Mouse (Mus musculus): ENCODE data around the gene Tmem37. TPM values are rescaled to one million over a fixed set of nuclear protein-coding genes. Genes with fewer than 3 reads are reported as not detected.
"Not testable (repeated sequence)": the region's sequence is repeated elsewhere in the genome, so short reads cannot be mapped to it uniquely, and the experiment has no call there.

Tmem37 gene
- polyA plus RNA-seq, 1 experiment: 5.8 TPM

- H3K27ac ChIP-seq (ENCODE audit: control insufficient read depth, insufficient read depth, low read depth, low read length, poor library complexity): peak overlapping the region; percentile 19; the same call in 1 of the 2 replicates
- no peak for TF ChIP-seq POLR2A (IDR thresholded peaks at IDR 0.05; ENCODE audit: borderline replicate concordance, control insufficient read depth, low read depth, low read length)
- TF ChIP-seq CTCF (IDR thresholded peaks at IDR 0.05; ENCODE audit: control insufficient read depth, insufficient read depth, low read length): no peak
- peaks cover 2% of the 10 kb centered on the region; the same call in 1 of the 2 replicates for H3K4me1 ChIP-seq (ENCODE audit: control insufficient read depth, insufficient read depth, low read length)
- 56% methylated on average over 8 of the region's 8 CpGs for WGBS
- no peak overlapping the region for H3K4me3 ChIP-seq (replicated peaks; ENCODE audit: control insufficient read depth, low read depth, low read length)
Observed at GRCm38 (mm10) chr1:120100456-120101226, 26.8 kb upstream of the Tmem37 start.

GRCm38 (mm10) chr1:120099483-120099882 lies 25.6 kb upstream of the Tmem37 start:
- H3K4me3 ChIP-seq (replicated peaks; ENCODE audit: control insufficient read depth, low read depth, low read length): no peak overlapping the region
- TF ChIP-seq POLR2A (IDR thresholded peaks at IDR 0.05; ENCODE audit: borderline replicate concordance, control insufficient read depth, low read depth, low read length) (no peak), CTCF (IDR thresholded peaks at IDR 0.05; ENCODE audit: control insufficient read depth, insufficient read depth, low read length) (no peak)
- WGBS: 15% methylated on average over 6 of the region's 6 CpGs

DNA sequence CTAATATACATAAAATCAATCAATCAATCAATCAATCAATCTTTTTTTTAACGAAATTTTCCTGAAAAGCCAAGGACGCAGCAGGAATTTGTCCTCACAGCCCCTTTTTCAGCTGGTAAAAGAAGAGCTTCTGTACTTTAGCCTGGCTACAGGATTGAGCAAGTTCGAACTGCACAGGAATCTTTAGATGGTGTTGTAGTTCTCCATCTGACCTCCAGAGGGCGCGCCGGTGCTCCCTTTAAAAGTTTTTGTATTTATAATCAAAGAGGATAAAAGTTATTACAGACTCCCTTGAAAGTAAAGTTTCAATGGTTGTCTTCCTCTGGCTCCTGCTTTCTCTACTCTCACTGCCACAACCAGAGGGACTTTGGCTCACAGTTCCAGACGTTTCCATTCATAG lies 24.5 kb upstream of the Tmem37 start:
- Histone ChIP-seq H3K4me3 (replicated peaks; ENCODE audit: control insufficient read depth, low read depth, low read length) (no peak overlapping the region), H3K27ac (ENCODE audit: control insufficient read depth, insufficient read depth, low read depth, low read length, poor library complexity) (no peak overlapping the region), H3K4me1 (ENCODE audit: control insufficient read depth, insufficient read depth, low read length) (peaks cover 2% of the 10 kb centered on the region; the same call in 1 of the 2 replicates)
- 10% methylated on average over 7 of the region's 7 CpGs for WGBS
- TF ChIP-seq POLR2A (IDR thresholded peaks at IDR 0.05; ENCODE audit: borderline replicate concordance, control insufficient read depth, low read depth, low read length) (no peak), CTCF (IDR thresholded peaks at IDR 0.05; ENCODE audit: control insufficient read depth, insufficient read depth, low read length) (peak; percentile 68)

More at GRCm38 (mm10) chr1:120099483-120099882, 25.6 kb upstream of the Tmem37 start:
- peaks cover 2% of the 10 kb centered on the region; the same call in 1 of the 2 replicates for H3K4me1 ChIP-seq (ENCODE audit: control insufficient read depth, insufficient read depth, low read length)
- peak overlapping the region; percentile 65 for H3K27ac ChIP-seq (ENCODE audit: control insufficient read depth, insufficient read depth, low read depth, low read length, poor library complexity)

GRCm38 (mm10) chr1:120094920-120095319 lies 21.0 kb upstream of the Tmem37 start:
- no peaks in the 10 kb centered on the region; the same call in none of the 2 replicates for H3K4me1 ChIP-seq (ENCODE audit: control insufficient read depth, insufficient read depth, low read length)
- no peak overlapping the region for H3K4me3 ChIP-seq (replicated peaks; ENCODE audit: control insufficient read depth, low read depth, low read length)
- no peak overlapping the region for H3K27ac ChIP-seq (ENCODE audit: control insufficient read depth, insufficient read depth, low read depth, low read length, poor library complexity)
- 28% methylated on average over 3 of the region's 3 CpGs for WGBS
- TF ChIP-seq POLR2A (IDR thresholded peaks at IDR 0.05; ENCODE audit: borderline replicate concordance, control insufficient read depth, low read depth, low read length) (no peak), CTCF (IDR thresholded peaks at IDR 0.05; ENCODE audit: control insufficient read depth, insufficient read depth, low read length) (no peak)

- TF ChIP-seq CTCF (IDR thresholded peaks at IDR 0.05; ENCODE audit: control insufficient read depth, insufficient read depth, low read length): peak; percentile 94
- not testable (repeated sequence) for H3K27ac ChIP-seq (ENCODE audit: control insufficient read depth, insufficient read depth, low read depth, low read length, poor library complexity); H3K4me3 ChIP-seq (replicated peaks; ENCODE audit: control insufficient read depth, low read depth, low read length); H3K4me1 ChIP-seq (ENCODE audit: control insufficient read depth, insufficient read depth, low read length)
- 53% methylated on average over 13 of the region's 14 CpGs for WGBS
Observed at GRCm38 (mm10) chr1:120093482-120094134, 19.7 kb upstream of the Tmem37 start.

GRCm38 (mm10) chr1:120090880-120091570 lies 17.2 kb upstream of the Tmem37 start:
- H3K27ac ChIP-seq (ENCODE audit: control insufficient read depth, insufficient read depth, low read depth, low read length, poor library complexity): no peak overlapping the region
- H3K4me3 ChIP-seq (replicated peaks; ENCODE audit: control insufficient read depth, low read depth, low read length): no peak overlapping the region
- WGBS: 80% methylated on average over 8 of the region's 8 CpGs
- TF ChIP-seq CTCF (IDR thresholded peaks at IDR 0.05; ENCODE audit: control insufficient read depth, insufficient read depth, low read length) (no peak), POLR2A (IDR thresholded peaks at IDR 0.05; ENCODE audit: borderline replicate concordance, control insufficient read depth, low read depth, low read length) (no peak)
- H3K4me1 ChIP-seq (ENCODE audit: control insufficient read depth, insufficient read depth, low read length): no peaks in the 10 kb centered on the region; the same call in 1 of the 2 replicates

DNA sequence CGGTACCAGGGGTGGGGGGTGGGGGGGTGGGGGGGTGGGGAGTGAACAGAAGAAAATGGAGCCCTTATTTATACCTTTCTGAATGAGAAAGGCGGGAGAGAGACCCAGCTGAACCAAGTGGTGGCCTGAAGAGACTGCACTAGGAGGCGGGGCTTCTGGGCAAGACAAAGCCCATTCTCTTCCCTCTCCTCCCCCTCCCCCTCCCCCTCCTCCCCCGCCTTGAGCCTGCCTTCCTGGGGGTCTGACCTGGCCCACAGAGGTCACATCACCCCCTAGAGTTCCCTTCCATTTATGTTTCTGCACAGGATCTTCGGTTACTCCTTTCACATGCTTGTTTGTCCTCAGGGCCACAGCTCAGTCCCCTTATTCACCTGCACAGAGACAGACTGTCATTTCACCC lies 15.3 kb upstream of the Tmem37 start:
- Histone ChIP-seq H3K27ac (ENCODE audit: control insufficient read depth, insufficient read depth, low read depth, low read length, poor library complexity) (no peak overlapping the region), H3K4me1 (ENCODE audit: control insufficient read depth, insufficient read depth, low read length) (no peaks in the 10 kb centered on the region; the same call in 1 of the 2 replicates), H3K4me3 (replicated peaks; ENCODE audit: control insufficient read depth, low read depth, low read length) (no peak overlapping the region)
- 61% methylated on average over 5 of the region's 5 CpGs for WGBS
- no peak for TF ChIP-seq POLR2A (IDR thresholded peaks at IDR 0.05; ENCODE audit: borderline replicate concordance, control insufficient read depth, low read depth, low read length)
- TF ChIP-seq CTCF (IDR thresholded peaks at IDR 0.05; ENCODE audit: control insufficient read depth, insufficient read depth, low read length): no peak

- H3K27ac ChIP-seq (ENCODE audit: control insufficient read depth, insufficient read depth, low read depth, low read length, poor library complexity): no peak overlapping the region
- 78% methylated on average over 13 of the region's 13 CpGs for WGBS
- no peak for TF ChIP-seq POLR2A (IDR thresholded peaks at IDR 0.05; ENCODE audit: borderline replicate concordance, control insufficient read depth, low read depth, low read length)
- TF ChIP-seq CTCF (IDR thresholded peaks at IDR 0.05; ENCODE audit: control insufficient read depth, insufficient read depth, low read length): no peak
- no peak overlapping the region for H3K4me3 ChIP-seq (replicated peaks; ENCODE audit: control insufficient read depth, low read depth, low read length)
- no peaks in the 10 kb centered on the region; the same call in 1 of the 2 replicates for H3K4me1 ChIP-seq (ENCODE audit: control insufficient read depth, insufficient read depth, low read length)
Observed at GRCm38 (mm10) chr1:120086644-120087043, 12.8 kb upstream of the Tmem37 start.
